In the genomic region with DNA sequence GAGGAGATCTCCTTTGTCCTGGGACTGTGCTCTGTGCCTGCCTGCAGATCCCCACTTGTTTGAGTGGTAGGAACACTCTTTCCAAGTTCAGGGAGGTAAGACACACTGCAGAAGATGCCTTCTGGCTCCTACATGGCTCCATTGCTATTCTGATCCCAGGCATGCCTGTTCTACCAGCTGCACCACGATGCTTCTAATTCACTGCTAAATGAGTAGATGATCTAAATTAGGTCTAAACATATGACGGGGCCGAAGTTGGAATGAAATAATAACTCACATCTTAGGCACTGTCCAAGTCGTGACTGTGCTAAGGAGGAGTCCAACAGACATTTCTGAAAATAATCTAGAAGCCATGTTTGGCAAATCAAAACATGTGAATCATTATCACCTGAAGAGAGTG, we compare ENCODE assay signal across 7 mouse cellular contexts.
"Had no signal": no experiment of that assay in that cellular context is flagged by ENCODE, and none has a peak within 500 bp of the region (broad histone marks: within the 10 kb centered on the region; RNA-seq: fewer than 3 reads in every experiment).

No protein-coding gene starts in this region.

- DNase-seq: kidney, adult 8-10 months; kidney, postnatal 25 days; liver; liver, embryonic 13.5 days; liver, postnatal 0 days; lung, postnatal 14 days; thymus, postnatal 4 days had no signal
